Mouse (Mus musculus): ENCODE results near the gene Adgb. TPM values are rescaled to one million over a fixed set of nuclear protein-coding genes. Genes with fewer than 3 reads are reported as not detected.
"Not testable (repeated sequence)": the region's sequence is repeated elsewhere in the genome, so short reads cannot be mapped to it uniquely, and the experiment has no call there.

Adgb gene
- under 1 TPM in 1 of 2 experiments, not detected in 1; 0.08 TPM for total RNA-seq (2021)

DNA sequence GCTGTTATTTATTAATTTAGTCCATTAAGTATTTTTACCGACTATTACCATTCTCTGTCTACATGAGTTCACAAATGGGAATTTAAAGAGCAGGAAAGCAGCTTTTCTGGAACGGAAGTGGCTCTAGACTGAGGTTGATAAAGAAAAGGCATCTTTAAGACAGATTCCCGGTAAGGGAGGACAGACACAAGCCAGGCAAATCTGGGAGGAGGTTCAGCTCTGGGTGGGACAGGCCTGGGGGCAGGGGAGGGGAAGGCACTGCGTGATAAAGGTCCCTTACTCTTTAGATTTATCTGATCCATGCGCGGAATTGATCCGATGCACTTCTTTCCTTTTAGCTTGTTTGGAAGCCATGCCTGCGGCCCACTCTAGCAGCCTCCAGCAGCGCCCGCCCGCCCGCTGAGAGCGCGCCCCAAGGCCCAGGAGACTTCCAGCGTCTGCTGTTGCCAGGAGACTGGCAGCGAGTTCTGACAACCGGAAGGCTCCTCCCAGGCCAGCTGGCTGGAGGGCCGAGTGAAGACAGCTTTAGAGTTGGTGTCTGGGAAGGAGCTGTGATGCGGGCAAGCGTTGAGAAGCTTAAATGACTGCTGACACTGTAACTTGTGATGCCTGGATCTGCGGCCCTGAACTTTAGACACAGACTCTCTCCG lies at the start of gene Adgb:
Gene Adgb (minus strand): TSS at position 366 of the 650 bp plus-strand sequence.
- peak; percentile 45 for DNase-seq (ENCODE audit: low spot score)
- intact Hi-C loops (cut with DNase I) = no loop called here

GRCm38 (mm10) chr10:10480139-10480538 lies 8.0 kb upstream of the Adgb start:
- intact Hi-C loops (cut with DNase I) = no loop called here
- DNase-seq (ENCODE audit: low spot score) = no peak

DNA sequence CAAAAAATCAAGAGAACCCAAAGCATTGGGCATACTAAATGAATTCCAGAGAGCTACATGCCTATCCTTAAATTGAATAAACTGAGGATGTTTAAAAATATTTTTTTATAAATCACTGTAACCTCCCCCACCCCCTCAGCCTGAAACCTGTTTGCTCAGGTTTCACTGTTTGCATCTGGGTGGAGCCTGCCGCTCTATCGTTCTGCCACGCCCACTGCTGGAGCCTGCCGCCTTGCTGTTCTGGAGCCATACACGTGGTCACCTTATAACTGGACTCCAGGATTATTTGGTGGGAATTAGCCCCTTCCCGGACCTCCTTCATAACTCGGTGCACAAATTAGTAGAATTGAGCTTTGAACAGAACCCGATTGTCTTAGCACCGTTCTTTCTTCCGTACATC lies 5.3 kb upstream of the Adgb start:
- intact Hi-C loops (cut with DNase I); DNase-seq (ENCODE audit: low spot score): not testable (repeated sequence)

DNA sequence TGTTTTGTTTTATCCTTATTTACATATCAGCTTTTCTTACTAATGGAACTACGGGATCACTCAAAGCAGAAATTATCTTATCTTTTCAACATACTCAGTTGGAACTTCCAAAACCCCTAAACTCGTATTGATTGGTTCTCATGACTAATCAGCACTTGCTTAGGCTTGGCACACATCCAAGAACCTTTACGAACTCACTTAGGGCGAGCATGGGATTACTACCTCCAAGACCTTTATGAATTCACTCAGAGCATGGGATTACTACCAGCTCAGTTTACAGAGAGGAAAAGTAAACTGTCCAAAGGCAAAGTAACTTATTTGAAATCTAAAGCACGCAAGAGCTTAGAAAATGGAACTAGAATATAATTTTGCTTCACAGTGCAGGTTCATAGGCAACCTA lies 4.8 kb upstream of the Adgb start:
- intact Hi-C loops (cut with DNase I) = no loop called here

DNA sequence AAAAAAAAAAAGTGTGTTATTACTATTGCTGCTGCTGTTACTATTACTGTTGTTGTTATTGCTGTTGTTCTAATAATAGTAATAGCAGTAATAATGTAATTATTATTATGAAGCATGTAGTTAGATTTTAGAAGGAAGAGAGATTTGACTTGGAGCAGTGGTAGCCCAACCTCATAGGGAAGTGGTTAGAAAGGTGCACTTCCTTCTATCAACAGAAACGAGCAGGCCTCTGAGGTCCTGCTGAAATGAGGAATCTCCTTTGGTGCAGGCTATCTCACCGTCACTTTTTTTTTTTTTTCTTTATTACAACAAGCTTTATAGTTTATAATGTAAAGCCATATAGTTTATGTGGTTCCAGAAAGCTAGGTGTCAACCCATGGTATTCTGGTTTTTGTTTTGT lies 4.4 kb upstream of the Adgb start:
- intact Hi-C loops (cut with DNase I) = no loop called here
- no peak for DNase-seq (ENCODE audit: low spot score)

More for the DNA sequence above, 4.8 kb upstream of the Adgb start:
- DNase-seq (ENCODE audit: low spot score) = no peak

GRCm38 (mm10) chr10:10468699-10469547 lies 3.2 kb downstream of the Adgb start:
- DNase-seq (ENCODE audit: low spot score) = no peak
- intact Hi-C loops (cut with DNase I) = no loop called here

- intact Hi-C loops (cut with DNase I) = no loop called here
- DNase-seq (ENCODE audit: low spot score) = no peak
These were observed 12.0 kb downstream of the Adgb start for GRCm38 (mm10) chr10:10460113-10460512.

GRCm38 (mm10) chr10:10456991-10457390 lies 15.1 kb downstream of the Adgb start:
- DNase-seq (ENCODE audit: low spot score) = no peak
- intact Hi-C loops (cut with DNase I) = no loop called here

DNA sequence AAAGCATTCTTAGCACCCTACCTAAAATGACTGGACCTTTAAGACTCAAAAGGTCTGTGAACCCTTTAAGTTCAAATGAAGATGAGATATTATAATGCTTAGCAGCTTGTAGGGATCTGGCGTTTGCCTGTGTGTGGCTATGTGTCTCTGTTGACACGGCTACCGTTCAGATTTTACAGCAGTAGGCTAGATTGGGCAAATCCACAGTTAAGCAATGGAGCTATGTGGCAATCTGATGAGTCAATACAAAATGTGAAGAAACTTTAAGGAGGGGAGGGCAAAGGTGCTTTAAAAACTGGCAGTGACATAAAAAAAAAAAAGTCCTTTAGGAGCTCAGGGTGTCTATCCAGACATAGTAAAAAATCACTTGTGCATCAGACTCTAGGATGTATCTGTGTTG lies 23.1 kb downstream of the Adgb start:
- intact Hi-C loops (cut with DNase I) = no loop called here
- no peak for DNase-seq (ENCODE audit: low spot score)

DNA sequence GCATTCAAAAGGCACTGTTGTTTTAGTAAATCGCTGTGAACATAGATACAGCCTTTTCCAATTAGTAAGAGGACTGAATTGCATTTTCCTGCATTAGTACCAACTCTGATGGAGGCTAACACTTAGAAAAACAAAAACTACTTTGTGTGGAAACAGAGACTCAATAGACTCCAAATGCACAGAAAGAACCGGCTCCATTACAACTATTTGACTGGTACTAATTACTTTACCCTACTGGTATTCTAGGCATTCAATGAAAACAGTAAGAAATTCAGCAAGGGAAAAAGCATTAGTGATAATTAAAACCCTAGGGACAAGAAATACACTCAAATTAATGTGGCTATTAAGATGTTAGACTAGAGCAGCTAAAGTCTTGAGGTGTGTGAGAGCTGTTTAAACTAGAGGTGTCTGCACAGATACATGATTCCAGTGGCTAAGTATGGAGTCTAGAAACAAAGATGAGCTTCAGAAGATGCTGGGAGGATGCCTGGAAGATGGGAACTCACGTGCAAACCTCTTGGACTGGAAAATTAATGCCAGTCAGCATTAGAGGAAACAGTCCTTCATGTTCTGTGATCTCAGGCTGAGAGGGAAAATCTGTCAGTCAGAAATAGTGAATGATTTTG lies 27.2 kb downstream of the Adgb start:
- intact Hi-C loops (cut with DNase I) = no loop called here
- no peak for DNase-seq (ENCODE audit: low spot score)

DNA sequence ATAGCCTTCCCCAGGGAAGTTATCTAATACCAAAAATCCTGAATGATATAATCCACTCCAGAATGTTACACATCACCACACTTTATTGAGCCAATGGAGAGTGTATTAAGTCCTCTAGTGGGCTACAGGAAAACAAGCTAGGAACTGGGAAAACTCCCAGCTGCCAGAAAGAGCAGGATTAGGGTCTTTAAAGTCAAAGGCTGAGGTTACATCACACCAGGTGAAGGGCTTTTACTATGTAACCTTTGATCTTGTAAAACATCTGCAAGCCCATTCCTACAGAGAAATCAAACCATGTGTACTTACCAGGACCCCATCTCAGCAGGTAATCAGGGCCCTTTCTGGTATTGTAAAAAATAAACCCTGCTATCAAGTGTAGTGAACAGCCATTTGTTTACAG lies 28.6 kb downstream of the Adgb start:
- intact Hi-C loops (cut with DNase I) = no loop called here
- no peak for DNase-seq (ENCODE audit: low spot score)

GRCm38 (mm10) chr10:10435014-10435413 lies 37.1 kb downstream of the Adgb start:
- intact Hi-C loops (cut with DNase I) = no loop called here
- DNase-seq (ENCODE audit: low spot score) = no peak

DNA sequence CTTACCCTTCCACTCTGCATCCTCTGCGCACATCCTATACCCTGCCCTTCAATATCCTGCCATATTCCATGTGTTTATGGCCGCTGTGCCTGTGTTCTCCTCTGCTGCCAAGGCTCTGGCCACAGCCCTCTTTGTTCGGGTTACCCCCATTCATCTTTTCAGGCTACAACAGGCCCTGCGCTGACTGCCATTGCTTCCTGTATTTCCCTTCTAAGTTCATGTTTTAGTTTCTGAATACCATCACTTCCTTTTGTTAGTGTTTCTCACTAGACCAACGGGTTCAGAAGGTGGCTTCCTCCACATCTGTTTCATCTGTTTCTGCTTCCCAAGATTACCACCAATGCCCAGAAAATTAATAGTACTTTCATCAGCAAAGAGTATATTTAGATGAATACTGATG lies 42.5 kb downstream of the Adgb start:
- DNase-seq (ENCODE audit: low spot score) = no peak
- intact Hi-C loops (cut with DNase I) = no loop called here

DNA sequence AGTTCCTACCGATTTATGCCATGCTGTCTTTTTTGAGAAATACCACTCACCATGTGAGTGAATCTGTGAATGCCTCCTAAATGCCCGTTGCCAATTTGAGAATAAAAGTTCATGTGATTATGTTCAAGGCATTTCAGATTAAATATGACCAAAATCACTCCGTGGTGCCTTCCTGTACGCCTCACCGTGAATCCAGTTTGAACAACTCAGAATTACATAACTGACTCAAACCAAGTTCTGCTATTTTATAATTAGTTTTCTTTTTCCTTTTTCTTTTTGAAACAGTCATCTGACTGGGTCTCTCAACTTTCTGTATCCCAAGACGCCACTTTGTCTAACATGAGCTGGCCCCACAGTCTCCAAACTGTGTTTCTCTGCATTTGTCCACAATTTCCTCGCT lies 43.1 kb downstream of the Adgb start:
- DNase-seq (ENCODE audit: low spot score) = no peak
- intact Hi-C loops (cut with DNase I) = no loop called here

DNA sequence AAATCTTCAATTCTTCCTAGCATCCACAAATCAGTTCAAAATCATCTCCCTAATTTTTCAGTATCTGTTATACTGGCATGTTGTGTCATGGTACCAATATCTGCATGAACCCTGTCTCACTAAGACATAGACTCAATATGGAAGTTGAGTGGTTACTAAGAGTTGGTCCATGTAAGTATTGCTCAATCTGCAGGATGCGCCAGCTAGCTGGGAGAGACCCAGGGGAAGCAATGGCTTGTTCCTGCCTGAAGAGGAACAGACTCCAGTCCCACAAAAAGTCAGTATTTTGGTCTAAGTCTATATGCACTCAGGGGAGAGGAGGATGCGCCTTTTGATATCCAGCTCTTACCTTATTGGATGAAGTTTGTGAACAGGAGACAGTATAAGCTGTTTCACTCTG lies 47.7 kb downstream of the Adgb start:
- DNase-seq (ENCODE audit: low spot score) = no peak
- intact Hi-C loops (cut with DNase I) = no loop called here

GRCm38 (mm10) chr10:10411046-10411445 lies 61.1 kb downstream of the Adgb start:
- DNase-seq (ENCODE audit: low spot score) = no peak
- intact Hi-C loops (cut with DNase I) = no loop called here

DNA sequence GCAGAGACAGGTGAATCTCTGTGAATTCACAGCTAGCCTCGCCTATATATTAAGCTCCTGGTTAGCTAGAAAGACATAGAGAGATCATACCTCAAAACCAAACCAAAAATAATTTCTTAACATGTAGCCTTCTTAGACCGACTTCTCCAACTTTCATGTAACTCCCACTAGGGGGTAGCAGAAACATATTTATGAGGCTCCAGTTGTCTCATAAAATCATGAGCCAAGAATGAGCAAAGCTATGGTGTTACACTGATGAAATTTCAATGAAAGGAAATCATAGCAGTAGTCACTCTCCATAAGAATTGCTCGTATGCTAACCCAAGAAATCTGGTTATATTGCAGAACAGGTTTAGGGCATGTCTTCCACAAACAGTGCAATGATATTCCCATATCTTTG lies 64.0 kb downstream of the Adgb start:
- DNase-seq (ENCODE audit: low spot score) = no peak

DNA sequence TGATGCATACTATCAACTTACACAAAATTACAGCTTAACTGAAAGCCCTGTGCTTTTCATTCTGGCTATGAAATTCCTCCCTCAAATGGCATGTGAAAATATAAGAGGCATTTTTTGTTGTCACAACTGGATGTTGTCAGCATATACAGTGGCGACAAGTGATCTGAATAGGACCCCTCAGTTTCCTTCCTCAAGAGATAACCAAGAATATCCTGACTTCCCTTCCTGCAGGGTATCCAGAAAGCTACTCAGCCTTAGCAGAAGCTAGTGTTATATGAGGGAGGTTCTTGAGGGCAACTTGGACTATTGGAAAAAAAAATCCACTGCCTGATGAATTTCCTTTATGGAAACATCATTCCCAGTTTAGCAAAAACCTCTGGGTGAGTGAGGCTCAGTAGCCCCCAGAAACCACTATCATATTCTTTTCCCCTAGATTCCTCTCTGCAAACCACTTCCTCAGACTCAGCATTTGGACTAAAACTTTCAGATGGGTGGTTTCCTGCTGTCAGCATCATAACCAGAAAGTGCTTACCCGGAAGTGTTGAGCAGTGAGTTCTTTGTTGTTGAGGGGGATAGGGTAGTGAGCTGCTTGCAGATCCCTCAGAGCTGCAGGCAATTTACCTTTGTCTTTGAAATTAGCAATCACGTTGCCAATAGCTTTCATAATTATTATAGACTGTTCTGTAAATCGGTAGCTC lies 76.2 kb downstream of the Adgb start:
- no peak for DNase-seq (ENCODE audit: low spot score)
- intact Hi-C loops (cut with DNase I) = no loop called here

More for the DNA sequence above, 64.0 kb downstream of the Adgb start:
- intact Hi-C loops (cut with DNase I) = loop anchor here (1.0 to 5.0 kb wide), 2 partner anchors 150 to 769 kb away; partner anchors contain the start of gene Rab32

DNA sequence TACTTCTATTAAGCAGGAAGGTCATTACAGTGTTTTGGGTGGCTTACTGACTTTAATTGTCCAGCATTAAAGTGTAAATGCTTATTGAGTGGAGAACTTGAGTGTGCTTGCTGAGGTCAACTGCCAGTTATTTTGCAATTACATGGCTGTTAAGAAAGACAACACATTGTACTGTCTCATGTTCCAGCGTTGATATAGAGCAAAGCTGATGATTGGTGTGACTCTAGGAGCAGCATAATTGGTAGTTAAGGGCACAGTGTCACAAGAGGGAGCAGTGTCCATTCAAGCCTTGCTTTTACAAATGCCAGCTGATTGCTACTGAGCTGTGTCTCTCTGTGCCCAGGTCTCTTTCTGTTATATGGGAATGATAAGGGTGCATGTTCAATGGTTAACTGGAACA lies 97.5 kb downstream of the Adgb start:
- intact Hi-C loops (cut with DNase I) = no loop called here
- no peak for DNase-seq (ENCODE audit: low spot score)

- intact Hi-C loops (cut with DNase I) = no loop called here
- no peak for DNase-seq (ENCODE audit: low spot score)
These were observed 108.1 kb downstream of the Adgb start for GRCm38 (mm10) chr10:10364025-10364424.
